Mouse (Mus musculus) C2C12 (cell line): ENCODE results near the gene Nox1.

Experiments used
- CEBPB ChIP-seq: IDR thresholded peaks from one replicate; pipeline ENCODE4 v1.6.1; 2011; ENCODE audit warnings: low read depth, mild to moderate bottlenecking, control low read depth, moderate library complexity
- CTCF ChIP-seq: IDR thresholded peaks from one replicate; pipeline ENCODE4 v1.5.1; 2011; ENCODE audit not compliant: control insufficient read depth, insufficient read depth, insufficient read length
- MAX ChIP-seq: IDR thresholded peaks from one replicate; pipeline ENCODE4 v1.6.1; 2011; ENCODE audit warnings: mild to moderate bottlenecking, control low read depth
- MYOD1 ChIP-seq: IDR thresholded peaks from one replicate; pipeline ENCODE4 v1.6.1; 2011; ENCODE audit warnings: low read depth; ENCODE audit not compliant: control insufficient read depth, insufficient read length
- MYOG ChIP-seq: IDR thresholded peaks from one replicate; pipeline ENCODE4 v1.6.1; 2011; ENCODE audit not compliant: control insufficient read depth, insufficient read length; ENCODE audit errors: extremely low read depth
- USF1 ChIP-seq: IDR thresholded peaks from one replicate; pipeline ENCODE4 v1.6.1; 2011; ENCODE audit warnings: low read depth, mild to moderate bottlenecking, control low read depth, moderate library complexity

- TF ChIP-seq CTCF = no peak
- TF ChIP-seq USF1 = no peak
- no peak for TF ChIP-seq MYOD1
- no peak for TF ChIP-seq MAX
- no peak for TF ChIP-seq MYOG
- TF ChIP-seq CEBPB = no peak
These were observed 172.8 kb downstream of the Nox1 start for GRCm38 (mm10) chrX:134048994-134049393.
